20 mouse cellular contexts compared by ENCODE assay signal in genomic region chr13:38554611-38555010, GRCm38 (mm10). TPM values are rescaled to one million over a fixed set of nuclear protein-coding genes. Genes with fewer than 3 reads are reported as not detected.
DNase-seq lines count a peak whose midpoint lies in the region; ATAC-seq lines count a peak whose summit lies in the region.
"Had no signal": no experiment of that assay in that cellular context is flagged by ENCODE, and none has a peak within 500 bp of the region (broad histone marks: within the 10 kb centered on the region; RNA-seq: fewer than 3 reads in every experiment).

No protein-coding gene starts in this region.

- no peak overlapping the region for H3K4me2 ChIP-seq in liver, embryonic 11.5 days
- H3K4me2 ChIP-seq in intestine, embryonic 14.5 days (ENCODE audit: low read length), result no peak overlapping the region
- H3K4me2 ChIP-seq in stomach, embryonic 15.5 days, result peak overlapping the region; percentile 8; the same call in 1 of the 2 replicates
- H3K4me2 ChIP-seq: embryonic facial prominence, embryonic 13.5 days; forebrain, embryonic 15.5 days; limb, embryonic 15.5 days; midbrain, embryonic 11.5 days had no signal

- no peaks in the 10 kb centered on the region for H3K9me3 ChIP-seq in liver, embryonic 11.5 days (ENCODE audit: control insufficient read depth, low read length)
- no peaks in the 10 kb centered on the region for H3K9me3 ChIP-seq in intestine, embryonic 14.5 days (ENCODE audit: control insufficient read depth, low read length)
- no peaks in the 10 kb centered on the region for H3K9me3 ChIP-seq in limb, embryonic 10.5 days (replicated peaks)
- H3K9me3 ChIP-seq in stomach, embryonic 15.5 days, result no peaks in the 10 kb centered on the region
- H3K9me3 ChIP-seq: embryonic facial prominence, embryonic 13.5 days; forebrain, embryonic 15.5 days; hindbrain, embryonic 10.5 days; limb, embryonic 15.5 days had no signal

- H3K36me3 ChIP-seq in liver, embryonic 11.5 days (ENCODE audit: control insufficient read depth, insufficient read depth, low read length), result no peaks in the 10 kb centered on the region
- H3K36me3 ChIP-seq in intestine, embryonic 14.5 days (ENCODE audit: control insufficient read depth, insufficient read depth, low read length), result no peaks in the 10 kb centered on the region
- H3K36me3 ChIP-seq in limb, embryonic 10.5 days, result no peaks in the 10 kb centered on the region
- H3K36me3 ChIP-seq in stomach, embryonic 15.5 days, result no peaks in the 10 kb centered on the region
- H3K36me3 ChIP-seq: embryonic facial prominence, embryonic 13.5 days; forebrain, embryonic 15.5 days; hindbrain, embryonic 10.5 days; limb, embryonic 15.5 days had no signal

- DNase-seq in liver, result peak; percentile 15
- DNase-seq in liver, embryonic 11.5 days (ENCODE audit: low spot score), result no peak
- DNase-seq in intestine, embryonic 14.5 days (ENCODE audit: low spot score), result peak; percentile 56
- DNase-seq in limb, embryonic 10.5 days (ENCODE audit: low spot score), result peak; percentile 19
- no peak for DNase-seq in cerebellum, adult 9-11 months
- no peak for DNase-seq in layer of hippocampus, postnatal 14 days (ENCODE audit: low spot score in 2 of 2)
- DNase-seq in adrenal gland, postnatal 25 days, result no peak
- DNase-seq: cerebellum, postnatal 14 days; gastrocnemius, postnatal 14 days; heart, adult 2 months; layer of hippocampus, postnatal 36 days; retina, postnatal 1 day had no signal

- H3K4me1 ChIP-seq in liver, embryonic 11.5 days (replicated peaks; ENCODE audit: control insufficient read depth, insufficient read depth, low read length), result no peaks in the 10 kb centered on the region
- no peaks in the 10 kb centered on the region for H3K4me1 ChIP-seq in intestine, embryonic 14.5 days (replicated peaks; ENCODE audit: control insufficient read depth, insufficient read depth, low read length)
- no peaks in the 10 kb centered on the region for H3K4me1 ChIP-seq in limb, embryonic 10.5 days
- H3K4me1 ChIP-seq in stomach, embryonic 15.5 days, result no peaks in the 10 kb centered on the region
- H3K4me1 ChIP-seq: embryonic facial prominence, embryonic 13.5 days; forebrain, embryonic 15.5 days; hindbrain, embryonic 10.5 days; limb, embryonic 15.5 days had no signal

- H3K4me3 ChIP-seq in liver, embryonic 11.5 days (ENCODE audit: low read depth, low read length), result no peak overlapping the region
- H3K4me3 ChIP-seq in intestine, embryonic 14.5 days (ENCODE audit: low read depth, low read length), result no peak overlapping the region
- H3K4me3 ChIP-seq in limb, embryonic 10.5 days, result no peak overlapping the region
- H3K4me3 ChIP-seq in stomach, embryonic 15.5 days (replicated peaks), result no peak overlapping the region
- H3K4me3 ChIP-seq: embryonic facial prominence, embryonic 13.5 days; forebrain, embryonic 15.5 days; heart, adult 2 months; hindbrain, embryonic 10.5 days; limb, embryonic 15.5 days had no signal

- no peak for ATAC-seq in liver, embryonic 11.5 days (replicated peaks; ENCODE audit: low FRiP score)
- ATAC-seq in intestine, embryonic 14.5 days (replicated peaks; ENCODE audit: low FRiP score, low TSS enrichment, low read depth), result no peak; the same call in 1 of the 2 replicates
- peak; percentile 87 for ATAC-seq in stomach, embryonic 15.5 days (ENCODE audit: insufficient read depth, low FRiP score, low read depth)
- ATAC-seq: forebrain, embryonic 15.5 days had no signal

- H3K27ac ChIP-seq in liver, embryonic 11.5 days (ENCODE audit: low read depth, low read length), result no peak overlapping the region
- no peak overlapping the region for H3K27ac ChIP-seq in intestine, embryonic 14.5 days (ENCODE audit: low read depth)
- H3K27ac ChIP-seq in limb, embryonic 10.5 days, result no peak overlapping the region
- peak overlapping the region; percentile 11; the same call in 1 of the 2 replicates for H3K27ac ChIP-seq in stomach, embryonic 15.5 days
- H3K27ac ChIP-seq: embryonic facial prominence, embryonic 13.5 days; forebrain, embryonic 15.5 days; heart, adult 2 months; hindbrain, embryonic 10.5 days; limb, embryonic 15.5 days; macrophage had no signal

- H3K27me3 ChIP-seq in liver, embryonic 11.5 days (replicated peaks; ENCODE audit: control insufficient read depth, insufficient read depth, low read length), result no peaks in the 10 kb centered on the region
- H3K27me3 ChIP-seq in intestine, embryonic 14.5 days (replicated peaks; ENCODE audit: control insufficient read depth, insufficient read depth, low read length), result no peaks in the 10 kb centered on the region
- H3K27me3 ChIP-seq in limb, embryonic 10.5 days (ENCODE audit: low read depth, poor library complexity, severe bottlenecking), result no peaks in the 10 kb centered on the region
- no peaks in the 10 kb centered on the region for H3K27me3 ChIP-seq in stomach, embryonic 15.5 days (replicated peaks)
- H3K27me3 ChIP-seq: CH12.LX; embryonic facial prominence, embryonic 13.5 days; forebrain, embryonic 15.5 days; limb, embryonic 15.5 days had no signal

- H3K9ac ChIP-seq in liver, embryonic 11.5 days (ENCODE audit: low read depth, low read length), result no peak overlapping the region
- H3K9ac ChIP-seq in intestine, embryonic 14.5 days (ENCODE audit: low read length), result no peak overlapping the region
- no peak overlapping the region for H3K9ac ChIP-seq in stomach, embryonic 15.5 days
- H3K9ac ChIP-seq: embryonic facial prominence, embryonic 13.5 days; forebrain, embryonic 15.5 days; limb, embryonic 15.5 days had no signal

- 62% methylated on average over 11 of the region's 11 CpGs for WGBS in liver, embryonic 11.5 days
- WGBS in intestine, embryonic 14.5 days, result 66% methylated on average over 11 of the region's 11 CpGs
- 83% methylated on average over 11 of the region's 11 CpGs for WGBS in limb, embryonic 10.5 days
- WGBS in stomach, embryonic 15.5 days, result 53% methylated on average over 11 of the region's 11 CpGs

RNA-seq across cellular contexts. Expression of gene Txndc5, which starts 26.0 kb away (rescaled TPM):
- 158 and 171 TPM in 2 replicates for polyA plus RNA-seq in liver, embryonic 11.5 days (2014; fragmentation: Nextera tagmentation; extraction: Ambion mirVana)
- 261 and 275 TPM in 2 replicates for polyA plus RNA-seq in intestine, embryonic 14.5 days (2014; fragmentation: Nextera tagmentation; extraction: Ambion mirVana)
- polyA plus RNA-seq in limb, embryonic 10.5 days (2016; fragmentation: Nextera tagmentation; extraction: Ambion mirVana), result 188 TPM in 2 replicates
- polyA plus RNA-seq in stomach, embryonic 15.5 days (2015; fragmentation: Nextera tagmentation; extraction: Ambion mirVana), result 266 and 280 TPM in 2 replicates
- total RNA-seq in layer of hippocampus, postnatal 14 days (2021), result 10 to 100 TPM; 43.3 to 43.8 TPM
- total RNA-seq in adrenal gland, postnatal 25 days (2021), result 154 and 197 TPM in 2 replicates

Comparison
In these comparisons a context has a peak if more than half of its experiments do, and no peak if none do; other contexts are left out.
1. DNase-seq: peak in liver (single experiment), intestine, embryonic 14.5 days (single experiment) and limb, embryonic 10.5 days (single experiment); none in liver, embryonic 11.5 days (single experiment), cerebellum, adult 9-11 months (single experiment), layer of hippocampus, postnatal 14 days (0 of 2) and adrenal gland, postnatal 25 days (single experiment).